Mouse (Mus musculus) stomach, postnatal 0 days (tissue): ENCODE measurements around the gene Mmp14.

Source experiments
- CTCF ChIP-seq: IDR thresholded peaks from 2 replicates; pipeline ENCODE4 v1.5.1; 2016; ENCODE audit warnings: antibody characterized with exemption, low read depth, mild to moderate bottlenecking, moderate library complexity
- EP300 ChIP-seq: optimal IDR thresholded peaks from 2 replicates; pipeline ENCODE3; 2016; ENCODE audit warnings: antibody characterized with exemption

- TF ChIP-seq CTCF (no peak), EP300 (no peak)
Measured at GRCm38 (mm10) chr14:54453566-54453965, 22.2 kb downstream of the Mmp14 start.
